Mouse (Mus musculus) cerebellum, adult 18-20 months (tissue): ENCODE data around the gene Rpl24.

Experiments used
- DNase-seq, 2 experiments: peaks; one replicate each; pipeline ENCODE4 v3.0.0; 2021

The Rpl24 gene

GRCm38 (mm10) chr16:55971735-55972615 is 5.9 kb downstream of the Rpl24 start:
- DNase-seq: no peak

GRCm38 (mm10) chr16:55972626-55973201 is 6.6 kb downstream of the Rpl24 start:
- DNase-seq: no peak

GRCm38 (mm10) chr16:55973431-55974255 is 7.6 kb downstream of the Rpl24 start, which contains the start of gene Zbtb11:
Gene Zbtb11, plus strand, starts transcription at chr16:55973883.
- DNase-seq: peak; percentile 99 to 100

GRCm38 (mm10) chr16:55974256-55974902 is 8.3 kb downstream of the Rpl24 start:
- DNase-seq: peak; percentile 72 to 77

DNA sequence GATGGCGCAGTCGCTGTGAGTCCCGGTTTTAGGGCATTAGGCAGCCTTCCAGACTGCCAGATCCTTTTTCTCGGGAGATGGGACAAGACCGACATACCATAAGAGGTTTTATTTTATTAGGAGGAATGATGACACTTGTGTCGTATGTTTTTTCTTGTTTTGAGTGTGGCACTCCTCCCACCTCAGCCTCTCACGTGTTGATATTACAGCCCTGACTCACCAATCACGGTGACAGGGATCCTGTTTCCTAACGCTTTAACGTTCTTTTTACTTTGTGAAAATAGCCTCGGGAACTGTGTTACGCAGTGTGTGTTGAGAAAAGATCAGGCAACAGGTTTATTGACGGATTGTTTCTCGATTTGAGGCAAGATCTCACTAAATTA is 8.8 kb downstream of the Rpl24 start:
- no peak for DNase-seq

DNA sequence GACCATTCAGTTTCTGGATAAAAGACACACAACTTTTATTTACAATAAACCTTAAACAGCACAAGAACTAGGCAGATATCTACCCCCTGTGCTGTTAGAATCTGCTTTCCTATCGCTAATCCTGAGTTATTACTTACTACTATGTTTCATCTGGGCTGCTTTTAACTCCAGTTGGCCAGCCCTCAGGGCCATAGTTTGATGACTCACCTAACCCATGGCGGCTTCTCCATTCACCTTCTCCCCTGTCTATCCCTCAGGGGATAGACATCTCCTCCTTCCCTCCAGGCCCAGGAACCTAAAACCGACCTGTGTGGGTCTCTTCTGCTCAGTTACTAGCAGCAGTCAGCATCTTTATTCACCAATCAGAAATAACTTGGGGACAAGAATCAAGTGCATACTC is 19.9 kb downstream of the Rpl24 start:
- no peak for DNase-seq

DNA sequence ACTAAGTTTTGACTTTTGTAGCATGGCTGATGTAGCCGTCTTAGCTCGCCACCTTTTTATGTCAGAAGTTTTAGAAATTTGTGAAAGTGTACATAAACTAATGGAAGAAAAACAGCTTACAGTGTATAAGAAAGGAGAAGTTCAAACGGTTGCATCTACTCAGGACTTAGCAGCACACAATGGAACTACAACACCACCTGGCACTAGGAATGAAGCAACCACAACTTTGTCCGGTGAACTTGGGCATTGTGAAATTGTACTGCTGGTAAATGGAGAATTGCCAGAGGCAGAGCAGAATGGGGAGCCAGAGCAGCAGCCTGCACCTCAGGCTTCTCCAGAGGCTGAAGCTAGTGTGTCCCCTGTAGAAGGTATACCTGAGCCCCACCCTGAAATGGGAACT is 24.2 kb downstream of the Rpl24 start:
- DNase-seq: no peak

DNA sequence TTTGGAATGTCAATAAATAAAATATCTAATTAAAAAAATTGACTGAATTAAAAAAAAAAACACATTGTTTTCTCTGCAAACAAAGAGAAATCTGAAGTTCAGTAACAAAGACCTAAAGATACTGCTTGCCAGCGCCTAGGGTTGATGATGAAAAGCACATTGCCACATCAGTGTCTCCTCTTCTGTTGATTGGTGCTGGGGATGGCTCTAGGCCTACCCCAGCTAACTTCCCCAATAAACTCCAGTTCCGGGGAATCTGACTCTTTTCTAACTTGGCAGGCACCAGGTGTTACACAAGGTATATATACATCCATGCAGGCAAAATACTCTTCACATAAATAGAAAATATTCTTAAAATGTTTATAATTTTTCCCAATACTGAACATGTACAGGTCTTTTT is 28.2 kb downstream of the Rpl24 start:
- no peak for DNase-seq

DNA sequence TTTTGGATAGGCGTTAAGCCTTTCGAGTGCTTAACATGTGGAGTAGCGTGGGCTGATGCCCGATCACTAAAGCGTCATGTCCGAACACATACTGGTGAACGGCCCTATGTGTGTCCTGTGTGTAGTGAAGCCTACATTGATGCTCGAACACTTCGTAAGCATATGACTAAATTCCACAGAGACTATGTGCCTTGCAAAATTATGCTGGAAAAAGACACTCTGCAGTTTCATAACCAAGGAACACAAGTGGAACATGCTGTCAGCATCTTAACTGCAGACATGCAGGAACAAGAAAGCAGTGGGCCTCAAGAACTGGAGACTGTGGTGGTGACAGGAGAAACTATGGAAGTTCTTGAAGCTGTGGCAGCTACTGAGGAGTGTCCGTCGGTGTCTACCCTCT is 40.7 kb downstream of the Rpl24 start:
- DNase-seq: no peak

GRCm38 (mm10) chr16:56008862-56009261 is 42.8 kb downstream of the Rpl24 start:
- no peak for DNase-seq

GRCm38 (mm10) chr16:56012789-56013743 is 47.0 kb downstream of the Rpl24 start:
- no peak for DNase-seq

DNA sequence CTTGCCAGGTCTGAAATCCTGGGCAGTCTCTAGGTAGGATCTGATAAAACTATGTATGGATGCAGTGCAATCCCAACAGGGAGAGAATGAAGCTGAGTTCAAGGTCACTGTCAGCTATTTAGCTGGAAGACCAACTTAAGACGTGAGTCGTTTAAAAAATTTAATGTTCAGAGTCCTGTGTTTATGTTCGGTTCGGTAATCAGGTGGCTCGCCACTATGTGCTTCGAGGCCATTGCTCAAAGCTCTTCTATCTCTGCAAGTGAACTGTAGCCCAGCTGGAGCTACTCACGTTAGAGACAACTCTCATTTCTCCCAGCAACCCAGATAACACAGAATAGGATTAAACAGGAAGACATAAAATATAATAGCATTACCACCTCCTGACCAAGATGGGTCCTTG is 48.0 kb downstream of the Rpl24 start:
- DNase-seq: no peak

GRCm38 (mm10) chr16:56019660-56020059 is 53.6 kb downstream of the Rpl24 start:
- DNase-seq: no peak
